Mouse (Mus musculus): ENCODE measurements at regions not wholly inside any gene's neighbourhood (a gene's known extent, or its start where the extent isn't known, plus 50 kb on each side); places are given as distances from the start of the nearest gene placed in this dataset.

- DNase-seq (ENCODE audit: low read depth) = no peak
Observed at GRCm38 (mm10) chr13:47298010-47298409, 175.6 kb downstream of the Rnf144b start.

GRCm38 (mm10) chr13:47300486-47300885, 178.0 kb downstream of the Rnf144b start:
- DNase-seq (ENCODE audit: low read depth) = no peak

GRCm38 (mm10) chr13:47301070-47301469, 178.6 kb downstream of the Rnf144b start:
- DNase-seq (ENCODE audit: low read depth) = no peak

- DNase-seq (ENCODE audit: low read depth) = no peak
Observed at GRCm38 (mm10) chr13:47309492-47309891, 187.0 kb downstream of the Rnf144b start.

GRCm38 (mm10) chr13:47310751-47311202, 188.3 kb downstream of the Rnf144b start:
- DNase-seq (ENCODE audit: low read depth) = no peak

GRCm38 (mm10) chr13:47319549-47319948, 197.1 kb downstream of the Rnf144b start:
- DNase-seq (ENCODE audit: low read depth) = no peak

- no peak for DNase-seq (ENCODE audit: low read depth)
Observed at GRCm38 (mm10) chr13:47321876-47322275, 199.4 kb downstream of the Rnf144b start.

- no peak for DNase-seq (ENCODE audit: low read depth)
Observed at GRCm38 (mm10) chr13:47335996-47336684, 213.7 kb downstream of the Rnf144b start.

GRCm38 (mm10) chr13:47336865-47337441, 214.5 kb downstream of the Rnf144b start:
- DNase-seq (ENCODE audit: low read depth) = no peak

- DNase-seq (ENCODE audit: low read depth) = no peak
Observed at GRCm38 (mm10) chr13:47339411-47339810, 217.0 kb downstream of the Rnf144b start.

- no peak for DNase-seq (ENCODE audit: low read depth)
Observed at GRCm38 (mm10) chr13:47342361-47342760, 219.9 kb downstream of the Rnf144b start.

- DNase-seq (ENCODE audit: low read depth) = no peak
Observed at GRCm38 (mm10) chr13:47345576-47345975, 223.1 kb downstream of the Rnf144b start.

GRCm38 (mm10) chr13:47347835-47348234, 225.4 kb downstream of the Rnf144b start:
- no peak for DNase-seq (ENCODE audit: low read depth)

GRCm38 (mm10) chr13:47348517-47349145, 226.2 kb downstream of the Rnf144b start:
- no peak for DNase-seq (ENCODE audit: low read depth)

GRCm38 (mm10) chr13:47354446-47354845, 232.0 kb downstream of the Rnf144b start:
- DNase-seq (ENCODE audit: low read depth) = no peak

GRCm38 (mm10) chr13:47355169-47355568, 232.7 kb downstream of the Rnf144b start:
- no peak for DNase-seq (ENCODE audit: low read depth)

- DNase-seq (ENCODE audit: low read depth) = no peak
Observed at GRCm38 (mm10) chr13:47358986-47359385, 236.5 kb downstream of the Rnf144b start.

GRCm38 (mm10) chr13:47365776-47366175, 243.3 kb downstream of the Rnf144b start:
- no peak for DNase-seq (ENCODE audit: low read depth)

GRCm38 (mm10) chr13:47368041-47368823, 245.8 kb downstream of the Rnf144b start:
- no peak for DNase-seq (ENCODE audit: low read depth)

- DNase-seq (ENCODE audit: low read depth) = no peak
Observed at GRCm38 (mm10) chr13:47374583-47374982, 252.1 kb downstream of the Rnf144b start.

GRCm38 (mm10) chr13:47391023-47391422, 268.6 kb downstream of the Rnf144b start:
- DNase-seq (ENCODE audit: low read depth) = no peak

GRCm38 (mm10) chr13:47397726-47398350, 275.4 kb downstream of the Rnf144b start:
- no peak for DNase-seq (ENCODE audit: low read depth)
